Mouse (Mus musculus): ENCODE data around the gene Mydgf. TPM values are rescaled to one million over a fixed set of nuclear protein-coding genes. Genes with fewer than 3 reads are reported as not detected.

Mydgf gene
- total and polyA plus RNA-seq, 3 experiments = 25.4 to 28.3 (median 26.0) TPM

DNA sequence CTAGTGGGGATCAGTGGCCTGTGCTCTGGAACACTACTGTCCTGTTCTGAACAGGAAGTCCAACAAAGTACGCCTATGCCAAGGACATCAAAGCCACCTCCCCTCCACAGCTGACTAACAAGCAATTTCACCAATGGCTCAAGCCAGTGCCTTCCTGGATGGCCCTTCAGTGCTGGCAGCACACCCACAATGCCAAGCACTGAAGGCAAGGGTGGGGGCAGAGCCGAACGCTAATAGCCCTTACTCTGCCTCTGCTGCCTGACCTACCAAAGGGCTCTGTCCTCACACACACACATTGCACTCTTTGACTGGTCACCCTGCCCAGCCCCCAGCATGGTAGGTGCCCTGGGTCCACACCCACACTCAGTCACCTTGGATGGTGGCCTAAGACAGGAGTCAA, 25.1 kb upstream of the Mydgf start:
- 65% methylated on average over 3 of the region's 3 CpGs for WGBS
- no peak for DNase-seq
- H3K27ac ChIP-seq = no peak overlapping the region; the same call in 1 of the 2 replicates

DNA sequence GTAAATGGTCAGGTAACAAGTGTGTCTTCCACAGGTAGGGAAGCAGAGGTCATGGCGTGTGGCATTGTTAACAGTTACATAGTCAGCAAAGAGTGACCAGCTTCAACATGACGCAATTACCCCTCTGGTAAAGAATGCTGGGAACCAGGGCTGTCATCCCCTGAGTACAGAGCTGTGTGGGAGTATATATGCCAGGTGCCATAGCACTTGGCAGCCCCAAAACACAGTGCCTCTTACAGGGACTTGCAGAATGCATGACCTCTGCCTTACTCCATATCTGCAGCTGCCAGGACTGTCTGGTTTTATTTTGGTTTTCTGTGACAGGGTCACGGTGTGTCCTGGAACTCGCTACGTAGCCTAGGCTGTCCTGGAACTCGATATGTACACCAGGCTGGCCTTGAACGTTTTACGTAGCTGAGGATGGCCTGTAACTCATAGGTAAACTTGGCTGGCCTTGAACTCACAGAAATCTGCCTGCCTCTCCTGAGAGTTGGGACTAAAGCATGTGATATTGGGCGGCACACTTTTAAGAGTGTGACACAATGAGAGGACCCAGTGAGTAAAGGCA, 24.3 kb upstream of the Mydgf start:
- no peaks in the 10 kb centered on the region for H3K79me2 ChIP-seq (replicated peaks; ENCODE audit: control insufficient read depth, insufficient read depth, low read length)
- no peak for DNase-seq
- no peak for TF ChIP-seq POLR2A (IDR thresholded peaks at IDR 0.05; ENCODE audit: insufficient read depth, low read depth, low read length)
- no peak for TF ChIP-seq EP300 (IDR thresholded peaks at IDR 0.05; ENCODE audit: insufficient read depth, low read depth, low read length)
- no peak for TF ChIP-seq CTCF (IDR thresholded peaks at IDR 0.05)
- H3K4me1 ChIP-seq (ENCODE audit: control insufficient read depth, insufficient read depth, low read length) = peaks cover 14% of the 10 kb centered on the region
- no peaks in the 10 kb centered on the region for H3K36me3 ChIP-seq (ENCODE audit: control insufficient read depth, insufficient read depth, low read length)
- H3K27ac ChIP-seq = no peak overlapping the region
- no peak overlapping the region for H3K4me3 ChIP-seq
- no peak overlapping the region for H3K9ac ChIP-seq (ENCODE audit: low read depth, low read length)
- WGBS = 90% methylated on average over 9 of the region's 9 CpGs
- intact Hi-C loops (cut with DNase I) = no loop called here
- H3K27me3 ChIP-seq (ENCODE audit: control insufficient read depth, insufficient read depth, low read length) = no peaks in the 10 kb centered on the region

More for the DNA sequence above, 25.1 kb upstream of the Mydgf start:
- intact Hi-C loops (cut with DNase I) = no loop called here
- Histone ChIP-seq H3K27me3 (ENCODE audit: control insufficient read depth, insufficient read depth, low read length) (no peaks in the 10 kb centered on the region), H3K4me3 (no peak overlapping the region), H3K36me3 (ENCODE audit: control insufficient read depth, insufficient read depth, low read length) (no peaks in the 10 kb centered on the region), H3K79me2 (replicated peaks; ENCODE audit: control insufficient read depth, insufficient read depth, low read length) (no peaks in the 10 kb centered on the region), H3K9ac (ENCODE audit: low read depth, low read length) (no peak overlapping the region), H3K4me1 (ENCODE audit: control insufficient read depth, insufficient read depth, low read length) (peaks cover 15% of the 10 kb centered on the region)
- TF ChIP-seq POLR2A (IDR thresholded peaks at IDR 0.05; ENCODE audit: insufficient read depth, low read depth, low read length) (no peak), CTCF (IDR thresholded peaks at IDR 0.05) (no peak), EP300 (IDR thresholded peaks at IDR 0.05; ENCODE audit: insufficient read depth, low read depth, low read length) (no peak)

- H3K27ac ChIP-seq = no peak overlapping the region
- no peaks in the 10 kb centered on the region for H3K36me3 ChIP-seq (ENCODE audit: control insufficient read depth, insufficient read depth, low read length)
- no peaks in the 10 kb centered on the region for H3K79me2 ChIP-seq (replicated peaks; ENCODE audit: control insufficient read depth, insufficient read depth, low read length)
- H3K4me1 ChIP-seq (ENCODE audit: control insufficient read depth, insufficient read depth, low read length) = peaks cover 13% of the 10 kb centered on the region
- no peaks in the 10 kb centered on the region for H3K27me3 ChIP-seq (ENCODE audit: control insufficient read depth, insufficient read depth, low read length)
- no peak for TF ChIP-seq POLR2A (IDR thresholded peaks at IDR 0.05; ENCODE audit: insufficient read depth, low read depth, low read length)
- TF ChIP-seq CTCF (IDR thresholded peaks at IDR 0.05) = no peak
- no peak for TF ChIP-seq EP300 (IDR thresholded peaks at IDR 0.05; ENCODE audit: insufficient read depth, low read depth, low read length)
- no peak overlapping the region for H3K4me3 ChIP-seq
- intact Hi-C loops (cut with DNase I) = no loop called here
- no peak overlapping the region for H3K9ac ChIP-seq (ENCODE audit: low read depth, low read length)
- WGBS = 83% methylated on average over 6 of the region's 6 CpGs
- no peak for DNase-seq
These were observed 23.4 kb upstream of the Mydgf start for GRCm38 (mm10) chr17:56206986-56207674.

DNA sequence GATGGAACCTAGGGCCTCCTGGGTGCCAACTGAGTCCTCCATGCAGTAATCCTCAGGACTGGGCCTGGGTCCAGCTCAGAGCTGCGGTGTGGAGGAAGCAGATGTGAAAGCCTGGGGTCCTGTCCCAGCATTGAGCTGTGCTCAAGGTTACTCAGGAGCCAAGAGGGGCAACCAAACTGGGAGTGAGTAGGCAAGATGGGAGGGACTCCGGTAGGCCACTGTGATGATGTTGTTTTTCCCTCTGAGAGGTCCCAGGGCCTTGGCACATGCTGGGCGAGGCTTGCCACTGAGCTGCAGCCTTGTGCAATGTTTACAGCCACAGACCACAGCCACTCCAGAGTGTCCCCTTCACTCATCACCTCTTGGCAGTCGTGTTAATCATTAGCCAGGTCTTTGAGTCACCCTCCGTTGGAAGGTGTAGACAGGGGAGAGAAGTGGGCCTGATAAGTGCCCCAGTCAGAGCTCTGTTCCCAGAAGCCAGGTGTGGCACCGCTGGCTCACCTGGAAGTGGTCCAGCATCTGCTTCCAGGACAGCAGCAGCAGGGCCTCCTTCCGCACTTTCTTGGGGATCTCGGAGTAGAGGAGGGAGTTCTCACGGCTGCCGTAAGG, 22.7 kb upstream of the Mydgf start:
- no peaks in the 10 kb centered on the region for H3K36me3 ChIP-seq (ENCODE audit: control insufficient read depth, insufficient read depth, low read length)
- TF ChIP-seq CTCF (IDR thresholded peaks at IDR 0.05) (no peak), EP300 (IDR thresholded peaks at IDR 0.05; ENCODE audit: insufficient read depth, low read depth, low read length) (no peak), POLR2A (IDR thresholded peaks at IDR 0.05; ENCODE audit: insufficient read depth, low read depth, low read length) (no peak)
- no peak for DNase-seq
- no peaks in the 10 kb centered on the region for H3K79me2 ChIP-seq (replicated peaks; ENCODE audit: control insufficient read depth, insufficient read depth, low read length)
- 68% methylated on average over 10 of the region's 10 CpGs for whole genome bisulfite sequencing
- no peak overlapping the region for H3K4me3 ChIP-seq
- no peaks in the 10 kb centered on the region for H3K27me3 ChIP-seq (ENCODE audit: control insufficient read depth, insufficient read depth, low read length)
- H3K9ac ChIP-seq (ENCODE audit: low read depth, low read length) = no peak overlapping the region
- intact Hi-C loops (cut with DNase I) = no loop called here
- no peak overlapping the region for H3K27ac ChIP-seq
- peaks cover 13% of the 10 kb centered on the region for H3K4me1 ChIP-seq (ENCODE audit: control insufficient read depth, insufficient read depth, low read length)

- no peak for DNase-seq
- intact Hi-C loops (cut with DNase I) = no loop called here
These were observed 20.0 kb upstream of the Mydgf start for GRCm38 (mm10) chr17:56203729-56204128.

DNA sequence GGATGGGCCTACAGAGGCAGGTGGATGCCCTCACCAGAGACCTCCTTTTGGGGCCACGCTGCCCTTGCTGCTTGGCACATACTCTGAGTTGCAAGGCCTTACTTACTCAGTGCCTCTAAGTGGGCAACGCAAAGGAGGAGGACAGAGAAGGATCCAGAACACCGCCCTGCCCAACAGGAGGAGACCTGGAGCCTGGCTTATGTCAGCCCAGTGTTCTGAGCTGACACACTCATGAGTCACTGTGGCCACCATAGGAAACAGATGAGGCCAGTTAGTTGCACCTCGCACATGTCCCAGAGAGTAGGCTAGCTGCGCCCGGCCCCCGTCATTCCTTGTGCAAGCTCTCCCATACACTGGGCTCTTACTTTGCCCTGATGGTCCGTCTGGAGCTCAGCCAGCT, 18.8 kb upstream of the Mydgf start:
- Histone ChIP-seq H3K36me3 (ENCODE audit: control insufficient read depth, insufficient read depth, low read length) (no peaks in the 10 kb centered on the region), H3K4me3 (no peak overlapping the region), H3K9ac (ENCODE audit: low read depth, low read length) (no peak overlapping the region), H3K79me2 (replicated peaks; ENCODE audit: control insufficient read depth, insufficient read depth, low read length) (no peaks in the 10 kb centered on the region), H3K27ac (no peak overlapping the region), H3K27me3 (ENCODE audit: control insufficient read depth, insufficient read depth, low read length) (no peaks in the 10 kb centered on the region), H3K4me1 (ENCODE audit: control insufficient read depth, insufficient read depth, low read length) (no peaks in the 10 kb centered on the region)
- TF ChIP-seq EP300 (IDR thresholded peaks at IDR 0.05; ENCODE audit: insufficient read depth, low read depth, low read length) (no peak), CTCF (IDR thresholded peaks at IDR 0.05) (no peak), POLR2A (IDR thresholded peaks at IDR 0.05; ENCODE audit: insufficient read depth, low read depth, low read length) (no peak)
- WGBS = 97% methylated on average over 8 of the region's 8 CpGs
- DNase-seq = no peak
- intact Hi-C loops (cut with DNase I) = no loop called here

More at GRCm38 (mm10) chr17:56203729-56204128, 20.0 kb upstream of the Mydgf start:
- TF ChIP-seq CTCF (IDR thresholded peaks at IDR 0.05) (peak; percentile 29), POLR2A (IDR thresholded peaks at IDR 0.05; ENCODE audit: insufficient read depth, low read depth, low read length) (no peak), EP300 (IDR thresholded peaks at IDR 0.05; ENCODE audit: insufficient read depth, low read depth, low read length) (no peak)
- H3K4me3 ChIP-seq = no peak overlapping the region
- no peaks in the 10 kb centered on the region for H3K27me3 ChIP-seq (ENCODE audit: control insufficient read depth, insufficient read depth, low read length)
- peaks cover 2% of the 10 kb centered on the region for H3K4me1 ChIP-seq (ENCODE audit: control insufficient read depth, insufficient read depth, low read length)
- 56% methylated on average over 3 of the region's 3 CpGs for WGBS
- H3K9ac ChIP-seq (ENCODE audit: low read depth, low read length) = no peak overlapping the region
- no peaks in the 10 kb centered on the region for H3K36me3 ChIP-seq (ENCODE audit: control insufficient read depth, insufficient read depth, low read length)
- no peak overlapping the region for H3K27ac ChIP-seq
- no peaks in the 10 kb centered on the region for H3K79me2 ChIP-seq (replicated peaks; ENCODE audit: control insufficient read depth, insufficient read depth, low read length)

Measured in heart, adult 2 months (tissue).